Mouse (Mus musculus) ES-E14 (cell line): ENCODE measurements around the gene Htr5a. TPM values are rescaled to one million over a fixed set of nuclear protein-coding genes. Genes with fewer than 3 reads are reported as not detected.

ENCODE experiments used
- DNase-seq: peaks from one replicate; pipeline ENCODE4 v3.0.0-alpha.2; 2013; ENCODE audit warnings: low read depth, low spot score
- H3K27ac ChIP-seq: 2 replicates; pipeline ENCODE4 v1.5.1; 2012; ENCODE audit warnings: low read depth, mild to moderate bottlenecking, low read length, moderate library complexity, mixed read lengths; ENCODE audit not compliant: poor library complexity, insufficient read depth, severe bottlenecking
- H3K36me3 ChIP-seq: 2 replicates; pipeline ENCODE4 v1.6.1; 2012; ENCODE audit warnings: mild to moderate bottlenecking, low read length, moderate library complexity, mixed read lengths; ENCODE audit not compliant: control insufficient read depth, poor library complexity, insufficient read depth, severe bottlenecking
- H3K4me1 ChIP-seq, 2 experiments: fragments of 150-350 bp in 1 of 2; sonication (generic) in 1 of 2; 2 replicates each; pipeline ENCODE4 v1.6.1; 2012; ENCODE audit warnings: low read length in 2 of 2, mild to moderate bottlenecking in 1 of 2, mixed read lengths in 1 of 2; ENCODE audit not compliant: control insufficient read depth in 2 of 2, insufficient read depth in 2 of 2, poor library complexity in 1 of 2
- H3K4me3 ChIP-seq, 2 experiments: fragments of 150-350 bp in 1 of 2; sonication (generic) in 1 of 2; 2 replicates each; pipeline ENCODE4 v1.5.1; 2012; ENCODE audit warnings: low read length in 2 of 2, low read depth in 1 of 2, mild to moderate bottlenecking in 1 of 2, mixed read lengths in 1 of 2; ENCODE audit not compliant: insufficient read depth in 1 of 2, poor library complexity in 1 of 2, severe bottlenecking in 1 of 2
- H3K9ac ChIP-seq: 2 replicates; pipeline ENCODE4 v1.6.1; 2012; ENCODE audit warnings: low read depth, mild to moderate bottlenecking, low read length, mixed read lengths; ENCODE audit not compliant: poor library complexity, insufficient read depth, severe bottlenecking
- H3K9me3 ChIP-seq: fragments of 150-350 bp; sonication (generic); 2 replicates; pipeline ENCODE4 v1.6.1; 2012; ENCODE audit warnings: low read depth, mild to moderate bottlenecking, low read length; ENCODE audit not compliant: control insufficient read depth, insufficient read depth
- CHD2 ChIP-seq: IDR thresholded peaks from 2 replicates; pipeline ENCODE4 v1.6.1; 2014; ENCODE audit warnings: mild to moderate bottlenecking, low read depth, low read length, inconsistent platforms
- HCFC1 ChIP-seq: IDR thresholded peaks from 2 replicates; pipeline ENCODE4 v1.6.1; 2012; ENCODE audit warnings: low read length, inconsistent platforms, borderline replicate concordance; ENCODE audit not compliant: insufficient read depth
- MAFK ChIP-seq: IDR thresholded peaks from 2 replicates; pipeline ENCODE4 v1.6.1; 2014; ENCODE audit warnings: mild to moderate bottlenecking, low read depth, low read length, inconsistent platforms; ENCODE audit not compliant: insufficient read depth
- ZC3H11A ChIP-seq: IDR thresholded peaks from 2 replicates; pipeline ENCODE4 v1.6.1; 2012; ENCODE audit warnings: low read depth, mild to moderate bottlenecking, inconsistent platforms, low read length, borderline replicate concordance
- ZNF384 ChIP-seq: IDR thresholded peaks from 2 replicates; pipeline ENCODE4 v1.6.1; 2012; ENCODE audit warnings: low read depth, low read length, inconsistent platforms
- in situ Hi-C, 2 experiments: fragments of 600-800 bp; cut with MboI; formaldehyde crosslinking; loops; one replicate each; pipeline ENCODE4 v1.15.1; 2025; ENCODE audit warnings: low sequenced_read_pairs in 2 of 2, inconsistent platforms in 1 of 2; ENCODE audit not compliant: unreplicated experiment in 2 of 2
- total RNA-seq: library from RNA; depleted of rRNA; stranded (reverse); fragments of 300-350 nt; gene quantifications from 2 replicates; pipeline ENCODE4 v1.2.3, GENCODE M21; 2012; rRNA removed

Htr5a gene
- total RNA-seq, 1 experiment: 0.04 TPM

DNA sequence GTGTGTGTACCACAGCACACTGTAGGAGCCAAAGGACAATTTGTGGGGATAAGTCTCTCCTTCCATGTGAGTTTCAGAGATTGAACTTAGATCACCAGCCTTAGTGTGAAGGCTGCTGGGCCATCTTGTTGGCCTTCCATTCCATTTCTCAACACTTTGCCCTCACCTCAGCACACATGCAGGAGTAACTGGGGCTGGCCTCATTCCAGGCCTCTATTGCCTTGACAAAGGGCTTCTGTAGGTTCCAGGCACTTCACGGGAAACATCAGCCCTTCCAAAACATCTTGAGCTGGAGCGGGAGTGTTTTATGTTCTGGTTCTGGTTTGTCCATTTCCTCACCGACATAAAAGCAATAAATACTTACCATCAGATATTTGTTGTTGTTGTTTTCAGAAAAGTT is 54.0 kb downstream of the Htr5a start:
- H3K4me3 ChIP-seq: no peak overlapping the region
- in situ Hi-C loops: no loop called here
- H3K9me3 ChIP-seq: no peaks in the 10 kb centered on the region
- no peaks in the 10 kb centered on the region for H3K36me3 ChIP-seq
- DNase-seq: no peak
- TF ChIP-seq CHD2: no peak
- TF ChIP-seq HCFC1: no peak
- TF ChIP-seq ZNF384: no peak
- TF ChIP-seq MAFK: no peak
- no peak for TF ChIP-seq ZC3H11A
- H3K9ac ChIP-seq: no peak overlapping the region
- H3K27ac ChIP-seq: no peak overlapping the region
- H3K4me1 ChIP-seq: no peaks in the 10 kb centered on the region

DNA sequence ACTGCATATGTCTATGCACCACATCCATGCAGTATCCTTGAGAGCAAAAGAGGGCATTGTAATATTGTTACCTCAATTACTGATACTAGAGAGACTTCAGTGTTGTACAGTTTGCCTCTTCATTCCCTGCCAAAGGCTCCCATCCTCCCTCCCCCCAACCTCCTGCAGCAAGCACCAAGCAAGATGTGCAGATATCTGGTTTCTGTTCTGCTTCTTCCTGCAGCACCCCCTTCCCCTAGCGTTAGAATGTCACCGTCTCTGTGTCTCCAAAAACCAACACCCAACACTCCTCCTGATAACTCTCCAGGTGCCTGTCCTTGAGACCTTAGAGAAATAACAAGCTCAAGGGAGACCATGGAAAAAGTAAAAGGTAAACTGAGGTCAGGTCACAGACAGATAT is 57.8 kb downstream of the Htr5a start:
- H3K4me3 ChIP-seq: no peak overlapping the region
- DNase-seq: no peak
- in situ Hi-C loops: no loop called here
- H3K27ac ChIP-seq: no peak overlapping the region
- no peak overlapping the region for H3K9ac ChIP-seq
- TF ChIP-seq HCFC1 (no peak), ZC3H11A (no peak), CHD2 (no peak), ZNF384 (no peak), MAFK (no peak)
- no peaks in the 10 kb centered on the region for H3K4me1 ChIP-seq
- H3K9me3 ChIP-seq: no peaks in the 10 kb centered on the region
- H3K36me3 ChIP-seq: no peaks in the 10 kb centered on the region

DNA sequence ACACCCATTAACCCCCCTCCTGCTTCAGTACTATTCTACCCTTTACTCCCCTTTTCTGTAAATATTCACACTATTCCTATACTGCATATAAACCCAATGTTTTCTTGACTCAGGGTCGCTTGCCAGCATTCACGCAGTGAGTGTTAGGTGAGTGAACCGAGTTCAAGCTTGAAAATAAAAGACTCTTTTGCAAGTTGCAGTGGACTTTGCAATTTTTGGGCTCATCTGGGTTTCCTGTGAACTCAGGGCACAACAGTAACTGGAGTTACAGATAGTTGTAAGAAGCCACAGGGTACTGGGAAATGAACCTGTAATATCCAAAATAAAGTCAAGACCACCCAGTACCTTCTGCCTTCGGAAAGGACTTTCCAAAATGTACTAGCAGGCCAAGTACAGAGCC is 58.2 kb downstream of the Htr5a start:
- Histone ChIP-seq H3K4me3 (no peak overlapping the region), H3K4me1 (no peaks in the 10 kb centered on the region), H3K27ac (no peak overlapping the region), H3K36me3 (no peaks in the 10 kb centered on the region), H3K9ac (no peak overlapping the region), H3K9me3 (no peaks in the 10 kb centered on the region)
- no peak for DNase-seq
- in situ Hi-C loops: no loop called here
- TF ChIP-seq ZC3H11A (no peak), CHD2 (no peak), MAFK (no peak), ZNF384 (no peak), HCFC1 (no peak)

Other genes with a start within 250 kb of the Htr5a start
- gene Paxip1, start 50.5 kb upstream of the Htr5a start, total RNA-seq: 48.8 and 49.3 TPM in 2 replicates
- 89.2 and 112 TPM in 2 replicates for gene Insig1, start 229.2 kb downstream of the Htr5a start, total RNA-seq